Mouse (Mus musculus): ENCODE measurements around the gene Fars2.

DNA sequence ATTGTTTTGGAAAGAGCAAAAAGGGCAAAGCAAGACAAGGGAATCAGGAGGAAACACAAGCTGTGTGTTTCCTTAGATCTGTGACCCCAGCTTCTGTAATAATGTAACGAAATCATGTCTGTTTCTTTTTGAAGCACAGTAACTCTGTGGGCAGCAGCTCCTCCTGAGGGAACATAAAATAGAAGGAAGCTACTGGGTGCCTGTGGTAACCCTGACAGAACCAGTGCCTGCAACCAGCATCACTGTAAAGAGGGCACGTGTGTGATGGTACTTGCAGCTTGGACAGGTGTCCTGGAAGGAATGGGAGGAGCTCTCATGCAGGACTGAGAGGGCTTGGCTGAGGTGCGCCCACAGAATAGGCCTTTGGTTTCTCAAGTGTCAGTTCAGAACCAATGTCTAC, 305.2 kb downstream of the Fars2 start:
- TF ChIP-seq CTCF (IDR thresholded peaks at IDR 0.05; ENCODE audit: low read depth) = no peak
- TF ChIP-seq EP300 (IDR thresholded peaks at IDR 0.05; ENCODE audit: low read depth) = no peak

All from liver, postnatal 0 days (tissue).